Mouse (Mus musculus) heart, postnatal 25 days (tissue): ENCODE results near the gene St6galnac6. TPM values are rescaled to one million over a fixed set of nuclear protein-coding genes. Genes with fewer than 3 reads are reported as not detected.
A peak's percentile ranks its signal among the peaks of the same experiment; 100 is the strongest.

Source experiments
- DNase-seq: peaks from one replicate; pipeline ENCODE4 v3.0.0; 2022; ENCODE audit warnings: low spot score
- intact Hi-C: fragments of 180-260 bp; cut with DNase I; formaldehyde crosslinking; loops from one replicate; pipeline ENCODE4 v1.15.1; 2025
- total RNA-seq, 2 experiments: library from RNA; stranded (reverse); gene quantifications; 2 replicates each; pipeline ENCODE4 v1.2.3; 2021

St6galnac6 gene
- total RNA-seq, 2 experiments from 2014 or later: 104 to 110 TPM

- intact Hi-C loops: no loop called here
- no peak for DNase-seq
These were observed 9.4 kb downstream of the St6galnac6 start for GRCm38 (mm10) chr2:32608778-32609435.

DNA sequence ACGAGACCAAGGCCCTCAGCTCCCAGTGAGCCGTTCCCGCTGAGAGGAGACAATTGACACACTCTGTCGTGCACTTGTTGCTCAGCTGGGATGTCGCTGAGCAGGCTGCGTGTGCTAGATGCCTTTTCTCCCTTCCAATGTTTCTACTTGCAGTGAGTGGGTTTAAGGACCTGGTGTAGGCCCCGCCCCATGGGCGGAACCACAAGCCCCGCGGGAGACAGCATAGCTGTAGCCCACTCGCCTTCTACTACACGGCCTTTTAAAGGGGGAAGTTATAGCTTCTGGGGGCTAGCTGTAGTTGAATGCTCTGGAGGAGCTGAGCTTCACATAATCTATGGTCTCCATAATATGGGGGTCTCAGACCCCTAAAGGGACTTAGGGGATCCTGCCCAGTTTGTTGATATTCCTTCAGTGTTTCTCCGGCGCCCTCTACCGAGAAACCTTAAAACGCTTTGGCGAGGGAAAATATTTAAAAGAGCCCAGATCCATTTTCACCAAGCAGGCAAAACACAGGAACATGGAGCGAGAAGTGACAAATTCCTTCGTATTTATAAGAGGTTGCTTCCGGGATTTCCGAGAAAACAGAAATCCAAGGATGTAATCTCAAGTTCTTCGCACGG lies 11.2 kb downstream of the St6galnac6 start:
- intact Hi-C loops: no loop called here
- DNase-seq: no peak

GRCm38 (mm10) chr2:32612274-32612673 lies 12.8 kb downstream of the St6galnac6 start:
- intact Hi-C loops: no loop called here
- DNase-seq: no peak

GRCm38 (mm10) chr2:32617109-32617508 lies 17.6 kb downstream of the St6galnac6 start:
- intact Hi-C loops: loop anchor here (5.0 kb wide), 1 partner anchor 35 kb away; no protein-coding TSS in a partner anchor

GRCm38 (mm10) chr2:32617601-32618000 lies 18.1 kb downstream of the St6galnac6 start:
- no peak for DNase-seq
- intact Hi-C loops: loop anchor here (5.0 kb wide), 1 partner anchor 35 kb away; no protein-coding TSS in a partner anchor

More at GRCm38 (mm10) chr2:32617109-32617508, 17.6 kb downstream of the St6galnac6 start:
- no peak for DNase-seq

- intact Hi-C loops: loop anchor here (5.0 kb wide), 1 partner anchor 36 kb away; no protein-coding TSS in a partner anchor
These were observed 18.5 kb downstream of the St6galnac6 start for GRCm38 (mm10) chr2:32618051-32618450.

DNA sequence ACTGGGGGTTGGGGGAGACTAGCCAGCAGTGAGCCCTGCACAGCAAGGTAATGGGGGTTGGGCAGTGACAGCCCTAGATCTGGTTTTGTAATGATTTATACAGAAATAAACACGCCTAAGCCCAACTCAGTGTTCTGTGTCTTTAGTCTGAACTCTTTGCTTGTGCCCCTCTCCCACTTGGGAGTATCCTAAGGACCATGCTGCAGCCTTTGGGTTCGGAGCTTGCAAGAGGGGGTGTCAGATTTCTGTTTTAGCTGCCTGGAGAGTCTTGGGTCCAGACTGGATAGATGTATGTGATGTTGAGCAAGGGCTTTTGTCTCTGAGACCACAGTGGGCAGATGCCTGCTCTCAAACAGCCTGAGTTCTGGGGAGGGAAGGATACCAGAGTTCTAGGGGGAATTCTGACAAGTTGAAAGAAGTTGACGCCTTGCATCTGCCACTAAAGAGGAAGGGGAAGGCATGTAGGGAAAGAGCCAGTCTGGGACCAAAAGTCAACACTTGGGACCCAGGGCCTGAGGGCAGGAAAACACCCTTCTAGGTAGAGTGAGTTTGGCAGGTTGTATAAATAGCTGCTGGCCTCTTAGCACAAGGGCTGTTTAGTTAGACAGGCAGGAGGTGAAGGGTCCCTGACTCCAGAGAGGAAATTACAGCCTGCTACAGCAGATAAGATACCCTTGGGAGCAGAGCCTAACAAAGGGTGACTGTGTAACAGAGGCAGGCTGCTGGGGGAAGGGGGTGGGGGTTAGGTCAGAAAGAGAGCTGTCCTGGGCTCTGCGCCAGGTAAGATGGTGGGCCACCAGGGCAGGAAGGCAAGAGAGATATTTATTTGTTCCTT lies 21.4 kb downstream of the St6galnac6 start:
- intact Hi-C loops: no loop called here
- DNase-seq: peak; percentile 70

More at GRCm38 (mm10) chr2:32618051-32618450, 18.5 kb downstream of the St6galnac6 start:
- DNase-seq: no peak

DNA sequence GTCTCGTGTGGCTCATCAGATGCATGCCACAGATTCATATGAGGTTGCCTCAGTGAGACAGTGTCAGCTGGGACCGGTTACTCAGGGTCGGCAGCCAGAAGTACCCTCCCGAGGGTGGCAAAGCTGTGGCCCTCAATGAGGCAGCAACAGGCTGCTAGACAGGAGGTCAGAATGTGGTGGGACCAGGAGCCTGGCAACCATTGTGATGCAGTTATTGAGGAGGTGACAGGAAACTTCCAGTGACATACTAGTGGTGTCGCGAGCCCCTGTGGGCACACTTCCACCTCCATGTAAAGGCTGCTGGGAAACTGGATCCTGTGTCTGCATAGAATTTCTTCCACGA lies 22.0 kb downstream of the St6galnac6 start, which contains the start of gene Ak1:
Ak1 (plus strand) TSS at position 242 of the 343 bp plus-strand sequence.
- no peak for DNase-seq
- intact Hi-C loops: no loop called here

DNA sequence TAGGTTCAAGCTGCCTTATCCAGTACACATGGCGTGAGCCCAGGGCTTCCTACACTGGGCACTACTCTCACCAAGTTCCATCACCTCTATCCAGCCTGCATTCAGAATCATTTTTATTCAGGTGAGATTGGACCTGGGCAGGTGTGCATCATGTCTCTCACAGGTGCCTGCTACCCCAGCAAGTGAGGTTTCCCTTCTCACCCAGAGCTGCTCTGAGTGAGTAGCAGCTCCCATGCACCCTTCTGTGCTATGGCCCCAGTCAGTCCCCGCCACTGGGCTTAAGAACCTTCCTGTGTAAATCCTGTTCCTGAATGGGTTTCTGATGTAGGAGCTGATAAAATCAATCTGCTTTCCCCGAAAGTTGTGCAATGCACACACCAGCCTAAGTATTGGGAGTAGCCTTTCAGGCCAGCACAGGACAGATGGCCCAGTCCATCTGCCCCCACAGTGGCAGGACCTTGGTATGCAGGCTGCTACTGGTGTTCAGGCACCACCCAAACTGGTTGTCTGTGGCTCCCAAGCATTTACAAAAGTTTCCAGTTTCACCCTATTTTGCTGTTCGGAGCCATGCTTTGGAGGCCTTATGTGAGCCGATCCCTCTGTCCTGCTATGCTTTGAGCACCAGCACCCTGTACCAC lies 24.7 kb downstream of the St6galnac6 start:
- no peak for DNase-seq
- intact Hi-C loops: no loop called here

- intact Hi-C loops: no loop called here
- peak; percentile 71 for DNase-seq
These were observed 25.8 kb downstream of the St6galnac6 start for GRCm38 (mm10) chr2:32625212-32625872.

DNA sequence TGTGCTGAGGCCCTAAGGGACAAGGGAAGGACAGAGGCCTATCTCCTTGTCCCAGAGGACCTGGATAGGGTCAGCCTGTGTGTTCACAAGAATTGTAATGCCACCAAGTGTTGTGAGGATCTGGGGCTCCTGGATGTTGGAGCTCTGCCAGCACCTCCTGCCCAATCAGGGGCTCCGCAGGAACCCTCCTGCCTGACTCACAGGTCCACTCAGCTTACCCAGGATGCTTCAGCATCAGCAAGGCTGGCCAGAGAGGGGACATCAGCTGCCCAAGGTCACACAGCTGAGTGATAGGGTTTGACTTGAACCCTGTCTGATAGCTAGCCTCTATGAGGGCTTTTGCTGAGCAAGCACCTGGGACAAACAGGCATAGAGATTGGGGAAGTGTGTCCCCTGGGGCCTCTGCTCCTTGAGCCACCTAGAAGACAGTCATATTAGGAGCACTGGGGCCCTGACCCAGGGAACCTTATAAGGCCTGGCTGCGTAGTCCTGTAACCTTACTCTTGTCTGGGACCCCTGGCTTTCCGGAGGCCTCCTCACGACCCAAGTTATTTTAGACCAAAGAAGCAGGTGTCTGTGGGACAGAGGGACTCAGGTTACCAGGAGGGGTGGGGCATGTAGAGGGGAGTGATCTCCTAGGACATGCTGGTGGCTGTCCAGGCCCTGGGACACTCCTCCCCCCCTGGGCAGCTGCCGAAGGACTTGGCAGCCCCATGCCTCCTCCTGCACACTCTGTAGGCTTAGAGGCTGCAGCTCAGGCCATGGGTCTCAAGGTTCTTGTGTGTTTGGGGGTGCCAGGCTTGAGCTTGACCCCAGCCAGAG lies 26.6 kb downstream of the St6galnac6 start:
- intact Hi-C loops: no loop called here
- DNase-seq: peak; percentile 61

DNA sequence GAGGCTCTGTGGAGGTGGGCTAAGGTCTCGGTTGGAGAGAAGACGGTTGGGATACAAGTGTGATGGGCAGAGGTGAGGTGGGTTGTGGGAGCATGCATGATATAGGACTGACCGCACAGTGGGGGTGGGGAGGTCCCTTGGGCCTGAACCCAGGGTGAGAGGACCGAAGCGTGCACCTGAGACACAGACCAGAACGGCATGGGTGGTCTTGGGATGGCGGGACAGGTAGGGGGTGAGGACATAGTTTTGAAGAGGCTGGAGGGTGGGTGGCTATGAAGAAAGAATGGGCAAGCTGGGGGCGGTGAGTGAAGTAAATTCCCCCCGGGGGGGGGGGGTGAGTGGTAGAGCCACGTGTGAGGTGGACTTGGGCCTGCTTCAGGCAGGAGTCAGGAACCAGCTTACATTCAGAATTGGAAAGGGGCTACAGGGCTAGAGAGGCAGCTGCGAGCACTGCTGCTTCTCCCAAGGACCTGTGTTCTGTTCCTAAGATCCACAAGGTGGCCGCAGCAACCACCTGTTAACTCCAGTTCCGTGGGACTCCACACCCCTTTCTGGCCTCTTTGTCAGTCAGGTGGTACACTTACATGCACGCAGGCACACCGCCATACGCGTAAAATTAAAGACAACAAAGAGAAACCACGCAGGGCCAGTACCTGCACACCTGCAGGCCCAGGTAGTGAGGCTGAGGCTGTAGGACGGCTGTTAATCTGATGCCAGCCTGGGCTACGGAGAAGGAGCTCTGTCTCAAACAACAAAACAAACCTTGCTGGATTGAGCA lies 27.9 kb downstream of the St6galnac6 start:
- intact Hi-C loops: no loop called here
- no peak for DNase-seq

- intact Hi-C loops: no loop called here
- DNase-seq: no peak
These were observed 28.6 kb downstream of the St6galnac6 start for GRCm38 (mm10) chr2:32628044-32628550.

GRCm38 (mm10) chr2:32628729-32629128 lies 29.2 kb downstream of the St6galnac6 start:
- intact Hi-C loops: no loop called here
- peak; percentile 80 for DNase-seq

GRCm38 (mm10) chr2:32629276-32629976 lies 29.9 kb downstream of the St6galnac6 start:
- intact Hi-C loops: no loop called here
- no peak for DNase-seq

GRCm38 (mm10) chr2:32630036-32630435 lies 30.5 kb downstream of the St6galnac6 start:
- no peak for DNase-seq
- intact Hi-C loops: loop anchor here (10.0 kb wide), 1 partner anchor 215 kb away; the partner anchor contains the start of gene Stxbp1

DNA sequence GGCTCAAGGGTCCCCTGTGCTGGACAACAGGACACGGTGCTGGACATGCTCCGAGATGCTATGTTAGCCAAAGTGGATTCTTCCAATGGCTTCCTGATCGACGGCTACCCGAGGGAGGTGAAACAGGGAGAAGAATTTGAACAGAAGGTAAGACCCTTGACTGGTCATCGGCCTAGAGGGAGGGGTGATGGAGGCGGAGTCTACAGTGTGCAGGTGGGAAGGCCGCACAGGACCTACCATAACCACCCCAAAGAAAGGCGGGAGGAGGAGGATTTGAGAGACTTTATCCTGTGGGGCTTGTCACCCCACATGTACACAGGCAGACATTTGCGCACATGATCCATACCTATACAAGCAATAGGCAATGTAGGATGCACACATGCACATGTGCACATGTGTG lies 31.5 kb downstream of the St6galnac6 start:
- no peak for DNase-seq
- intact Hi-C loops: loop anchor here (1.0 to 10.0 kb wide), 2 partner anchors 58 to 214 kb away; partner anchors contain the start of gene Stxbp1
